Mouse (Mus musculus) kidney, adult 10 weeks (tissue): ENCODE results near the gene Slfn2. TPM values are rescaled to one million over a fixed set of nuclear protein-coding genes. Genes with fewer than 3 reads are reported as not detected.

Source experiments
- polyA plus RNA-seq: library from polyadenylated mRNA; stranded (reverse); fragments of 350-450 nt; fragmentation: Illumina TruSeq; extraction: RNeasy Lipid Tissue Mini Kit (QIAGEN cat#74804); gene quantifications from one replicate; pipeline ENCODE4 v1.2.3, GENCODE M21; 2014; ENCODE audit warnings: low read depth, low replicate concordance

Gene Slfn2
- 9.9 TPM for polyA plus RNA-seq

GRCm38 (mm10) chr11:83064946-83065345, at the start of gene Slfn2:
TSS of gene Slfn2 (plus strand) at chr11:83065112.

GRCm38 (mm10) chr11:83020621-83021020, 44.3 kb upstream of the Slfn2 start, which contains the start of gene Slfn8:
TSS of gene Slfn8 (minus strand) at chr11:83020810.

DNA sequence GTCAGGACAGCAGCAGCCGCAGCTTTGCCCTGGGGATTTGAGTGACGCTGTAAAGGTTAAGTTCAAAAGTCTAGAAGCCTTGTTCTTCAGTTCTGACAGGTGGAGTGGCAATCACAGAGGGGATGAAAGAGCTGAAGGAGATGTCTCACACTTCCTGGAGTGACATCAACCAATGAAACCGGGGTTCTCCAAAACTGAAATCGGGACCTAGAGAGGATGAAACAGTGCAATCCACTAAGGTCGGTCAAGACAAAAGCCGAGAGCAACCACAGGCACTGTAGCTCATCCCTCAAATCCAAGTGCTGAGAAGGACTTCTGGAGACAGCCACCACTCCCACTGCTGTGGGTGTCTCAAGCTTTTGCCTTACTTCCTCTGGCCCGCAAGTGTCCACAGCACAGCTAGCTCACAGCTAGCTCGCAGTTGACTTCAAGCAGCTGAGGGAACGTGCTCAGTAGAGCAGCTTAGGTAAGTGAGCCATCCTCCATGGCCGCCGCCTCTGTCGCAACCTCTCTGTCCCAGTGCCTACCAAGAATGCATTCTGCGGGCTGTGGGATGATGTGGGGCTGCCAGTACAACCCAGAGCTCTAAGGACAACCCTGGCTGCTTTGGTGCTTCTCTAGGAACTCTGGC, 51.8 kb downstream of the Slfn2 start, which contains the start of gene Slfn1:
Slfn1 (plus strand) TSS at position 253 of the 631 bp plus-strand sequence.

Other genes with a start within 250 kb of the Slfn2 start
- gene Rffl, start 193.9 kb upstream of the Slfn2 start, polyA plus RNA-seq = 28.4 TPM
- gene Rad51d, start 174.5 kb upstream of the Slfn2 start, polyA plus RNA-seq = 6.6 TPM
- gene Fndc8, start 173.0 kb upstream of the Slfn2 start, polyA plus RNA-seq = not detected
- 1.5 TPM for gene Nle1, start 156.7 kb upstream of the Slfn2 start, polyA plus RNA-seq
- gene Unc45b, start 154.6 kb upstream of the Slfn2 start, polyA plus RNA-seq = 1.3 TPM
- 55.3 TPM for gene Slfn5, start 113.8 kb upstream of the Slfn2 start, polyA plus RNA-seq
- 1.0 TPM for gene Slfn9, start 73.3 kb upstream of the Slfn2 start, polyA plus RNA-seq
- 4.1 TPM for gene Slfn8, start 44.3 kb upstream of the Slfn2 start, polyA plus RNA-seq
- not detected for gene Slfn1, start 51.7 kb downstream of the Slfn2 start, polyA plus RNA-seq
- gene Slfn4, start 110.1 kb downstream of the Slfn2 start, polyA plus RNA-seq = not detected
- gene Slfn3, start 126.2 kb downstream of the Slfn2 start, polyA plus RNA-seq = 7.4 TPM
- gene Slfn14, start 221.6 kb downstream of the Slfn2 start, polyA plus RNA-seq = not detected
- 39.0 TPM for gene Ap2b1, start 233.9 kb downstream of the Slfn2 start, polyA plus RNA-seq
- 32.7 TPM for gene Pex12, start 237.5 kb downstream of the Slfn2 start, polyA plus RNA-seq